Mouse (Mus musculus): ENCODE data around the gene Rcsd1. TPM values are rescaled to one million over a fixed set of nuclear protein-coding genes. Genes with fewer than 3 reads are reported as not detected.

Gene Rcsd1
- polyA plus RNA-seq, 1 experiment from 2014 or later, result 8.3 TPM

GRCm38 (mm10) chr1:165613926-165614325 is 95.6 kb downstream of the Rcsd1 start:
- ATAC-seq, result no peak
- no peak overlapping the region for H3K27ac ChIP-seq (ENCODE audit: low read length)

GRCm38 (mm10) chr1:165612714-165613113 is 96.8 kb downstream of the Rcsd1 start:
- H3K27ac ChIP-seq (ENCODE audit: low read length), result no peak overlapping the region
- WGBS, result 79% methylated on average over 5 of the region's 5 CpGs
- no peak overlapping the region for H3K9ac ChIP-seq (replicated peaks; ENCODE audit: low read depth, low read length)
- no peak overlapping the region for H3K4me3 ChIP-seq (replicated peaks; ENCODE audit: low read length)
- H3K4me1 ChIP-seq (replicated peaks; ENCODE audit: control insufficient read depth, insufficient read depth, low read length), result peaks cover 16% of the 10 kb centered on the region
- no peak overlapping the region for H3K4me2 ChIP-seq (ENCODE audit: low read length)
- peaks cover 11% of the 10 kb centered on the region for H3K36me3 ChIP-seq (ENCODE audit: control insufficient read depth, insufficient read depth)
- H3K9me3 ChIP-seq (ENCODE audit: control insufficient read depth, low read length), result peaks cover 9% of the 10 kb centered on the region
- no peak for ATAC-seq
- no peaks in the 10 kb centered on the region for H3K27me3 ChIP-seq (replicated peaks; ENCODE audit: control insufficient read depth, insufficient read depth, low read length)

More at GRCm38 (mm10) chr1:165613926-165614325, 95.6 kb downstream of the Rcsd1 start:
- peaks cover 6% of the 10 kb centered on the region for H3K36me3 ChIP-seq (ENCODE audit: control insufficient read depth, insufficient read depth)
- no peak overlapping the region for H3K4me3 ChIP-seq (replicated peaks; ENCODE audit: low read length)
- 71% methylated on average over 4 of the region's 4 CpGs for WGBS
- no peaks in the 10 kb centered on the region for H3K27me3 ChIP-seq (replicated peaks; ENCODE audit: control insufficient read depth, insufficient read depth, low read length)
- no peak overlapping the region for H3K4me2 ChIP-seq (ENCODE audit: low read length)
- H3K9ac ChIP-seq (replicated peaks; ENCODE audit: low read depth, low read length), result no peak overlapping the region
- peaks cover 21% of the 10 kb centered on the region for H3K4me1 ChIP-seq (replicated peaks; ENCODE audit: control insufficient read depth, insufficient read depth, low read length)
- peaks cover 9% of the 10 kb centered on the region for H3K9me3 ChIP-seq (ENCODE audit: control insufficient read depth, low read length)

GRCm38 (mm10) chr1:165610321-165610999 is 99.1 kb downstream of the Rcsd1 start:
- Histone ChIP-seq H3K9me3 (ENCODE audit: control insufficient read depth, low read length) (peaks cover 5% of the 10 kb centered on the region), H3K4me2 (ENCODE audit: low read length) (no peak overlapping the region), H3K9ac (replicated peaks; ENCODE audit: low read depth, low read length) (no peak overlapping the region), H3K36me3 (ENCODE audit: control insufficient read depth, insufficient read depth) (peaks cover 14% of the 10 kb centered on the region), H3K4me1 (replicated peaks; ENCODE audit: control insufficient read depth, insufficient read depth, low read length) (peaks cover 16% of the 10 kb centered on the region), H3K4me3 (replicated peaks; ENCODE audit: low read length) (no peak overlapping the region), H3K27ac (ENCODE audit: low read length) (peak overlapping the region; percentile 62), H3K27me3 (replicated peaks; ENCODE audit: control insufficient read depth, insufficient read depth, low read length) (no peaks in the 10 kb centered on the region)
- 3% methylated on average over 9 of the region's 9 CpGs for WGBS
- ATAC-seq, result peak; percentile 54

- no peak overlapping the region for H3K4me3 ChIP-seq (replicated peaks; ENCODE audit: low read length)
- peak overlapping the region; percentile 62 for H3K27ac ChIP-seq (ENCODE audit: low read length)
- ATAC-seq, result peak; percentile 20; the same call in 1 of the 2 replicates
- no peak overlapping the region for H3K9ac ChIP-seq (replicated peaks; ENCODE audit: low read depth, low read length)
- H3K27me3 ChIP-seq (replicated peaks; ENCODE audit: control insufficient read depth, insufficient read depth, low read length), result no peaks in the 10 kb centered on the region
- 30% methylated on average over 7 of the region's 7 CpGs for WGBS
- H3K36me3 ChIP-seq (ENCODE audit: control insufficient read depth, insufficient read depth), result peaks cover 9% of the 10 kb centered on the region; the same call in 1 of the 2 replicates
- no peaks in the 10 kb centered on the region for H3K9me3 ChIP-seq (ENCODE audit: control insufficient read depth, low read length)
- H3K4me2 ChIP-seq (ENCODE audit: low read length), result no peak overlapping the region
- peaks cover 16% of the 10 kb centered on the region for H3K4me1 ChIP-seq (replicated peaks; ENCODE audit: control insufficient read depth, insufficient read depth, low read length)
Observed at GRCm38 (mm10) chr1:165609495-165610320, 99.8 kb downstream of the Rcsd1 start.

GRCm38 (mm10) chr1:165608904-165609303 is 100.7 kb downstream of the Rcsd1 start:
- Histone ChIP-seq H3K27ac (ENCODE audit: low read length) (no peak overlapping the region), H3K27me3 (replicated peaks; ENCODE audit: control insufficient read depth, insufficient read depth, low read length) (no peaks in the 10 kb centered on the region), H3K36me3 (ENCODE audit: control insufficient read depth, insufficient read depth) (peaks cover 14% of the 10 kb centered on the region), H3K9me3 (ENCODE audit: control insufficient read depth, low read length) (no peaks in the 10 kb centered on the region), H3K4me3 (replicated peaks; ENCODE audit: low read length) (no peak overlapping the region), H3K4me1 (replicated peaks; ENCODE audit: control insufficient read depth, insufficient read depth, low read length) (peaks cover 16% of the 10 kb centered on the region), H3K9ac (replicated peaks; ENCODE audit: low read depth, low read length) (no peak overlapping the region), H3K4me2 (ENCODE audit: low read length) (no peak overlapping the region)
- 93% methylated on average over 4 of the region's 4 CpGs for WGBS
- ATAC-seq, result no peak

- Histone ChIP-seq H3K27ac (ENCODE audit: low read length) (no peak overlapping the region), H3K9me3 (ENCODE audit: control insufficient read depth, low read length) (no peaks in the 10 kb centered on the region), H3K4me2 (ENCODE audit: low read length) (no peak overlapping the region), H3K4me3 (replicated peaks; ENCODE audit: low read length) (no peak overlapping the region), H3K36me3 (ENCODE audit: control insufficient read depth, insufficient read depth) (peaks cover 25% of the 10 kb centered on the region), H3K9ac (replicated peaks; ENCODE audit: low read depth, low read length) (no peak overlapping the region), H3K27me3 (replicated peaks; ENCODE audit: control insufficient read depth, insufficient read depth, low read length) (no peaks in the 10 kb centered on the region), H3K4me1 (replicated peaks; ENCODE audit: control insufficient read depth, insufficient read depth, low read length) (peaks cover 12% of the 10 kb centered on the region)
- ATAC-seq, result no peak
- WGBS, result 59% methylated on average over 6 of the region's 6 CpGs
Observed at GRCm38 (mm10) chr1:165605774-165606173, 103.8 kb downstream of the Rcsd1 start.

GRCm38 (mm10) chr1:165605108-165605507 is 104.4 kb downstream of the Rcsd1 start:
- peaks cover 5% of the 10 kb centered on the region for H3K4me1 ChIP-seq (replicated peaks; ENCODE audit: control insufficient read depth, insufficient read depth, low read length)
- H3K27ac ChIP-seq (ENCODE audit: low read length), result no peak overlapping the region
- no peak overlapping the region for H3K9ac ChIP-seq (replicated peaks; ENCODE audit: low read depth, low read length)
- H3K4me3 ChIP-seq (replicated peaks; ENCODE audit: low read length), result no peak overlapping the region
- peaks cover 25% of the 10 kb centered on the region for H3K36me3 ChIP-seq (ENCODE audit: control insufficient read depth, insufficient read depth)
- no peak for ATAC-seq
- H3K27me3 ChIP-seq (replicated peaks; ENCODE audit: control insufficient read depth, insufficient read depth, low read length), result no peaks in the 10 kb centered on the region
- H3K9me3 ChIP-seq (ENCODE audit: control insufficient read depth, low read length), result no peaks in the 10 kb centered on the region
- WGBS, result 81% methylated on average over 3 of the region's 3 CpGs
- H3K4me2 ChIP-seq (ENCODE audit: low read length), result no peak overlapping the region

GRCm38 (mm10) chr1:165604203-165604602 is 105.4 kb downstream of the Rcsd1 start:
- Histone ChIP-seq H3K36me3 (ENCODE audit: control insufficient read depth, insufficient read depth) (peaks cover 25% of the 10 kb centered on the region), H3K9ac (replicated peaks; ENCODE audit: low read depth, low read length) (no peak overlapping the region), H3K27ac (ENCODE audit: low read length) (no peak overlapping the region), H3K4me2 (ENCODE audit: low read length) (no peak overlapping the region), H3K4me3 (replicated peaks; ENCODE audit: low read length) (no peak overlapping the region), H3K27me3 (replicated peaks; ENCODE audit: control insufficient read depth, insufficient read depth, low read length) (no peaks in the 10 kb centered on the region), H3K4me1 (replicated peaks; ENCODE audit: control insufficient read depth, insufficient read depth, low read length) (no peaks in the 10 kb centered on the region), H3K9me3 (ENCODE audit: control insufficient read depth, low read length) (no peaks in the 10 kb centered on the region)
- ATAC-seq, result no peak
- WGBS, result 90% methylated on average over 8 of the region's 8 CpGs

GRCm38 (mm10) chr1:165603218-165603617 is 106.3 kb downstream of the Rcsd1 start:
- ATAC-seq, result no peak
- Histone ChIP-seq H3K27me3 (replicated peaks; ENCODE audit: control insufficient read depth, insufficient read depth, low read length) (no peaks in the 10 kb centered on the region), H3K27ac (ENCODE audit: low read length) (no peak overlapping the region), H3K36me3 (ENCODE audit: control insufficient read depth, insufficient read depth) (peaks cover 27% of the 10 kb centered on the region), H3K4me1 (replicated peaks; ENCODE audit: control insufficient read depth, insufficient read depth, low read length) (no peaks in the 10 kb centered on the region), H3K9ac (replicated peaks; ENCODE audit: low read depth, low read length) (no peak overlapping the region), H3K4me3 (replicated peaks; ENCODE audit: low read length) (no peak overlapping the region), H3K9me3 (ENCODE audit: control insufficient read depth, low read length) (no peaks in the 10 kb centered on the region), H3K4me2 (ENCODE audit: low read length) (no peak overlapping the region)
- 85% methylated on average over 14 of the region's 14 CpGs for WGBS
